Comparison of ENCODE assay signal across 25 mouse cellular contexts in the genomic region with DNA sequence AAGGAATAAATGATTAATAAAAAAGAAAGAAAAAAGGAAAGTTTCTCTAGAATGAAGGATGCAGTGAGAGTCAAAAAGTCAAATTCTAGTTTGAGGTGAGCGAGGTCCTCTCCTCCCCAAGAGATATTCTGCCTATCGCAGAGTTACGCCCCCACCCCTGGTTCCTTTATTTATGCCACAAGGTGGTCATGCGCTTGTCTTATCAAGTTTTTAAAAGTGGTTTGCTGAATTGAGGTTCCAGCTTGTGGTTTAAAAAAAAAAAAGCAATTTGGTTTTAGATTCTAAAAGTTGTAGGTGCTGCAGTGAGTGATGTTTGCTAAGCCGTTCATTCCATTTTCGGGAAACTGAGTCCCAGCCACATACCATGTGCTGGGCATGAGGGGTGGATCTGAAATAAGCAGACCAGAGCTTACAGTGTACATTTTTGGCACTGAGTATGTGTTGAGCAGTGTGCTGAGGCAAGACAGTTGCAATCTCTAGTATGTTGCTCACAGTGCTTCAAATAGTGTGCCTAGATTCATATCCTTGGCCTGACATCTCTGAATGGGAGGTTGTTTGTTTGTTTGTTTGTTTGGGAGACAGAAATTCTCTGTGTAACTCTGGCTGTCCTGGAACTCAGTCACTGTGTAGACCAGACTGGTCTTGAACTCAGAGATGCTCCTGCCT. TPM values are rescaled to one million over a fixed set of nuclear protein-coding genes. Genes with fewer than 3 reads are reported as not detected.
DNase-seq lines count a peak whose midpoint lies in the region; ATAC-seq and TF ChIP-seq lines count a peak whose summit lies in the region.
"Had no signal": no experiment of that assay in that cellular context is flagged by ENCODE, and none has a peak within 500 bp of the region (broad histone marks: within the 10 kb centered on the region; RNA-seq: fewer than 3 reads in every experiment).

No protein-coding gene starts in this region.

- TF ChIP-seq EP300 in MEL (IDR thresholded peaks at IDR 0.05; ENCODE audit: low read depth in 1 of 2, low read length in 2 of 2) = peak; percentile 79 to 88

- H3K36me3 ChIP-seq in MEL (ENCODE audit: control insufficient read depth in 1 of 2, insufficient read depth in 2 of 2, low read length in 2 of 2) = peaks cover 0 to 20% of the 10 kb centered on the region in 2 experiments; a peak in 2 of 4 replicates
- H3K36me3 ChIP-seq: embryonic facial prominence, embryonic 10.5 days; embryonic facial prominence, embryonic 13.5 days; forebrain, embryonic 12.5 days; forebrain, embryonic 15.5 days; hindbrain, embryonic 10.5 days; hindbrain, embryonic 13.5 days; intestine, embryonic 15.5 days had no signal

- TF ChIP-seq POLR2A in MEL (IDR thresholded peaks at IDR 0.05; ENCODE audit: control insufficient read depth in 1 of 2, insufficient read depth in 1 of 2, low read depth in 1 of 2, low read length in 2 of 2, poor library complexity in 1 of 2) = no peak

- no peak for TF ChIP-seq RAD21 in MEL (IDR thresholded peaks at IDR 0.05; ENCODE audit: low read depth, low read length)

- H3K4me1 ChIP-seq in MEL (ENCODE audit: control insufficient read depth in 1 of 2, insufficient read depth in 2 of 2, low read length in 2 of 2) = peaks cover 10 to 26% of the 10 kb centered on the region in 2 experiments
- H3K4me1 ChIP-seq: embryonic facial prominence, embryonic 10.5 days; forebrain, embryonic 12.5 days; forebrain, embryonic 15.5 days; hindbrain, embryonic 13.5 days; intestine, embryonic 15.5 days had no signal

- ATAC-seq in megakaryocyte progenitor cell, adult 5-6 weeks (replicated peaks; ENCODE audit: poor library complexity) = peak; percentile 35
- no peak for ATAC-seq in CD4-positive, CD25-positive, alpha-beta regulatory T cell, adult 4 months
- ATAC-seq: forebrain, embryonic 15.5 days; hindbrain, embryonic 16.5 days; intestine, embryonic 15.5 days had no signal

- H3K27ac ChIP-seq in MEL (ENCODE audit: control insufficient read depth, low read depth, low read length) = peak overlapping the region; percentile 51
- H3K27ac ChIP-seq: embryonic facial prominence, embryonic 10.5 days; embryonic facial prominence, embryonic 13.5 days; forebrain, embryonic 12.5 days; forebrain, embryonic 15.5 days; hindbrain, embryonic 13.5 days; intestine, embryonic 15.5 days had no signal

- no peak overlapping the region for H3K4me3 ChIP-seq in MEL (ENCODE audit: control insufficient read depth in 1 of 2, insufficient read depth in 1 of 2, low read depth in 2 of 2, low read length in 2 of 2)
- H3K4me3 ChIP-seq: embryonic facial prominence, embryonic 10.5 days; embryonic facial prominence, embryonic 13.5 days; erythroblast, embryonic 14.5 days; forebrain, embryonic 12.5 days; forebrain, embryonic 15.5 days; hindbrain, embryonic 10.5 days; hindbrain, embryonic 13.5 days; intestine, embryonic 15.5 days had no signal

- no peak overlapping the region for H3K9ac ChIP-seq in MEL (ENCODE audit: control insufficient read depth, low read depth, low read length, poor library complexity, severe bottlenecking)
- H3K9ac ChIP-seq: embryonic facial prominence, embryonic 13.5 days; forebrain, embryonic 12.5 days; forebrain, embryonic 15.5 days; hindbrain, embryonic 13.5 days; intestine, embryonic 15.5 days had no signal

- DNase-seq in heart, adult 11 months = peak; percentile 56
- no peak for DNase-seq in heart, postnatal 4 days
- peak; percentile 83 for DNase-seq in MEL (ENCODE audit: low read depth, low spot score)
- no peak for DNase-seq in thymus, postnatal 36 days
- DNase-seq: adrenal gland, adult 2 months; adrenal gland, postnatal 14 days; B cell, adult 2 months; cerebellum, adult 11 months; cerebellum, adult 2 months; cerebellum, adult 9-11 months; cerebellum, postnatal 25 days; embryo, embryonic 11 days; gastrocnemius, postnatal 10 days; gastrocnemius, postnatal 36 days had no signal

- no peaks in the 10 kb centered on the region for H3K9me3 ChIP-seq in MEL (replicated peaks; ENCODE audit: insufficient read depth, low read length)
- H3K9me3 ChIP-seq: embryonic facial prominence, embryonic 10.5 days; embryonic facial prominence, embryonic 13.5 days; forebrain, embryonic 12.5 days; forebrain, embryonic 15.5 days; hindbrain, embryonic 10.5 days; hindbrain, embryonic 13.5 days; intestine, embryonic 15.5 days had no signal

- H3K27me3 ChIP-seq in MEL (ENCODE audit: control insufficient read depth in 1 of 2, insufficient read depth in 2 of 2, low read length in 2 of 2) = no peaks in the 10 kb centered on the region
- H3K27me3 ChIP-seq: embryonic facial prominence, embryonic 13.5 days; forebrain, embryonic 12.5 days; forebrain, embryonic 15.5 days; hindbrain, embryonic 13.5 days; intestine, embryonic 15.5 days had no signal

- H3K79me2 ChIP-seq in MEL (ENCODE audit: control insufficient read depth, insufficient read depth, low read length, poor library complexity) = no peaks in the 10 kb centered on the region

- TF ChIP-seq CTCF in MEL (IDR thresholded peaks at IDR 0.05 in 2 of 3, conservative IDR thresholded peaks at IDR 0.05 in 1 of 3; ENCODE audit: control insufficient read depth in 1 of 3, insufficient read depth in 1 of 3, low read depth in 2 of 3, low read length in 3 of 3, poor library complexity in 1 of 3, severe bottlenecking in 1 of 3) = no peak

TF ChIP-seq in MEL, 35 proteins besides CTCF, POLR2A, EP300 and RAD21:
- TF ChIP-seq JUND (IDR thresholded peaks at IDR 0.05; ENCODE audit: low read depth, low read length) = no peak
- TF ChIP-seq RCOR1 (IDR thresholded peaks at IDR 0.05; ENCODE audit: low read depth, low read length) = peak; percentile 99
- TF ChIP-seq GATA1 (IDR thresholded peaks at IDR 0.05; ENCODE audit: low read depth, low read length) = peak; percentile 84
- TF ChIP-seq MAX (IDR thresholded peaks at IDR 0.05; ENCODE audit: low read length) = no peak
- no peak for TF ChIP-seq SMC3 (IDR thresholded peaks at IDR 0.05; ENCODE audit: low read depth, low read length)
- TF ChIP-seq MAZ (IDR thresholded peaks at IDR 0.05; ENCODE audit: low read depth, low read length) = 0 out of 2 replicates have a peak, but pooled peaks have one; percentile 37
- TF ChIP-seq GABPA (IDR thresholded peaks at IDR 0.05; ENCODE audit: low read depth, low read length) = no peak
- peak; percentile 72 for TF ChIP-seq TCF12 (IDR thresholded peaks at IDR 0.05; ENCODE audit: low read depth, low read length)
- no peak for TF ChIP-seq NRF1 (IDR thresholded peaks at IDR 0.05; ENCODE audit: insufficient read depth, low read depth, low read length, poor library complexity, severe bottlenecking)
- TF ChIP-seq KAT2A (conservative IDR thresholded peaks at IDR 0.05; ENCODE audit: low read depth, low read length) = no peak
- TF ChIP-seq MEF2A (IDR thresholded peaks at IDR 0.05; ENCODE audit: extremely low read depth, insufficient replicate concordance, low read depth, low read length, poor library complexity, severe bottlenecking) = no peak
- no peak for TF ChIP-seq CHD2 (IDR thresholded peaks at IDR 0.05; ENCODE audit: low read length)
- peak; percentile 39; the same call in 1 of the 2 replicates for TF ChIP-seq BHLHE40 (IDR thresholded peaks at IDR 0.05; ENCODE audit: borderline replicate concordance, low read depth, low read length)
- peak; percentile 97 for TF ChIP-seq ZNF384 (IDR thresholded peaks at IDR 0.05; ENCODE audit: low read depth, low read length)
- no peak for TF ChIP-seq ZC3H11A (IDR thresholded peaks at IDR 0.05; ENCODE audit: low read depth, low read length)
- TF ChIP-seq MAFK (IDR thresholded peaks at IDR 0.05; ENCODE audit: borderline replicate concordance, low read depth, low read length) = peak; percentile 90; the same call in 1 of the 2 replicates
- no peak for TF ChIP-seq ELF1 (IDR thresholded peaks at IDR 0.05; ENCODE audit: low read depth, low read length)
- no peak for TF ChIP-seq MYB (IDR thresholded peaks at IDR 0.05; ENCODE audit: low read depth, low read length)
- TF ChIP-seq MYC (IDR thresholded peaks at IDR 0.05; ENCODE audit: low read depth, low read length) = no peak
- peak; percentile 80 for TF ChIP-seq SIN3A (IDR thresholded peaks at IDR 0.05; ENCODE audit: low read length)
- no peak for TF ChIP-seq UBTF (IDR thresholded peaks at IDR 0.05; ENCODE audit: borderline replicate concordance, insufficient read depth, low read depth, low read length)
- TF ChIP-seq USF1 (IDR thresholded peaks at IDR 0.05; ENCODE audit: low read depth, low read length) = peak; percentile 35; the same call in 1 of the 2 replicates
- no peak for TF ChIP-seq USF2 (IDR thresholded peaks at IDR 0.05; ENCODE audit: borderline replicate concordance in 1 of 2, insufficient read depth in 1 of 2, low read depth in 1 of 2, low read length in 2 of 2)
- no peak for TF ChIP-seq CHD1 (IDR thresholded peaks at IDR 0.05; ENCODE audit: low read depth, low read length)
- TF ChIP-seq TAL1 (IDR thresholded peaks at IDR 0.05; ENCODE audit: low read length) = peak; percentile 47
- no peak for TF ChIP-seq POLR2AphosphoS2 (IDR thresholded peaks at IDR 0.05; ENCODE audit: low read length)
- peak; percentile 69; the same call in 1 of the 2 replicates for TF ChIP-seq MXI1 (IDR thresholded peaks at IDR 0.05; ENCODE audit: low read depth, low read length)
- peak; percentile 77; the same call in 1 of the 2 replicates for TF ChIP-seq ETS1 (IDR thresholded peaks at IDR 0.05; ENCODE audit: low read depth, low read length)
- TF ChIP-seq HCFC1 (IDR thresholded peaks at IDR 0.05; ENCODE audit: low read depth, low read length) = no peak
- TF ChIP-seq E2F4 (IDR thresholded peaks at IDR 0.05; ENCODE audit: borderline replicate concordance, low read depth, low read length) = no peak
- no peak for TF ChIP-seq ZMIZ1 (IDR thresholded peaks at IDR 0.05; ENCODE audit: low read depth, low read length)
- no peak for TF ChIP-seq NELFE (IDR thresholded peaks at IDR 0.05; ENCODE audit: low read depth, low read length)
- no peak for TF ChIP-seq POLR2AphosphoS5 (IDR thresholded peaks at IDR 0.05; ENCODE audit: borderline replicate concordance, low read depth, low read length)
- TF ChIP-seq TBP (IDR thresholded peaks at IDR 0.05; ENCODE audit: low read depth, low read length) = no peak
- no peak for TF ChIP-seq ZKSCAN1 (IDR thresholded peaks at IDR 0.05; ENCODE audit: low read depth, low read length)

RNA-seq across cellular contexts. Expression of a gene that starts 8.0 kb away (rescaled TPM):
- total RNA-seq in heart, postnatal 4 days (2021) = 10 to 100 TPM; 12.1 to 13.1 TPM
- 11.2 and 17.1 TPM in 2 replicates for total RNA-seq in MEL (2012; rRNA removed)
- 10 to 100 TPM in 1 of 2 experiments, not detected in 1; 15.5 TPM for polyA plus RNA-seq in MEL (2012; ENCODE audit: insufficient read depth in 1 of 2, insufficient read length in 2 of 2, low read depth in 1 of 2, low replicate concordance in 2 of 2, missing spikeins in 1 of 2)
- total RNA-seq in megakaryocyte progenitor cell, adult 5-6 weeks (2015) = 23.7 and 24.5 TPM in 2 replicates
- 21.2 and 24.4 TPM in 2 replicates for total RNA-seq in megakaryocyte progenitor cell, adult 5-6 weeks (2017)
- 10 to 100 TPM; 12.1 to 15.4 TPM for polyA plus RNA-seq in CD4-positive, CD25-positive, alpha-beta regulatory T cell, adult 4 months (2017; shearing (Covaris generic))

Comparison
In these comparisons a context has a peak if more than half of its experiments do, and no peak if none do; other contexts are left out.
1. DNase-seq: peak in heart, adult 11 months (single experiment) and MEL (single experiment); none in heart, postnatal 4 days (single experiment) and thymus, postnatal 36 days (0 of 2).